Mouse (Mus musculus): Measurements from ENCODE around the gene Thap7.

Gene Thap7

DNA sequence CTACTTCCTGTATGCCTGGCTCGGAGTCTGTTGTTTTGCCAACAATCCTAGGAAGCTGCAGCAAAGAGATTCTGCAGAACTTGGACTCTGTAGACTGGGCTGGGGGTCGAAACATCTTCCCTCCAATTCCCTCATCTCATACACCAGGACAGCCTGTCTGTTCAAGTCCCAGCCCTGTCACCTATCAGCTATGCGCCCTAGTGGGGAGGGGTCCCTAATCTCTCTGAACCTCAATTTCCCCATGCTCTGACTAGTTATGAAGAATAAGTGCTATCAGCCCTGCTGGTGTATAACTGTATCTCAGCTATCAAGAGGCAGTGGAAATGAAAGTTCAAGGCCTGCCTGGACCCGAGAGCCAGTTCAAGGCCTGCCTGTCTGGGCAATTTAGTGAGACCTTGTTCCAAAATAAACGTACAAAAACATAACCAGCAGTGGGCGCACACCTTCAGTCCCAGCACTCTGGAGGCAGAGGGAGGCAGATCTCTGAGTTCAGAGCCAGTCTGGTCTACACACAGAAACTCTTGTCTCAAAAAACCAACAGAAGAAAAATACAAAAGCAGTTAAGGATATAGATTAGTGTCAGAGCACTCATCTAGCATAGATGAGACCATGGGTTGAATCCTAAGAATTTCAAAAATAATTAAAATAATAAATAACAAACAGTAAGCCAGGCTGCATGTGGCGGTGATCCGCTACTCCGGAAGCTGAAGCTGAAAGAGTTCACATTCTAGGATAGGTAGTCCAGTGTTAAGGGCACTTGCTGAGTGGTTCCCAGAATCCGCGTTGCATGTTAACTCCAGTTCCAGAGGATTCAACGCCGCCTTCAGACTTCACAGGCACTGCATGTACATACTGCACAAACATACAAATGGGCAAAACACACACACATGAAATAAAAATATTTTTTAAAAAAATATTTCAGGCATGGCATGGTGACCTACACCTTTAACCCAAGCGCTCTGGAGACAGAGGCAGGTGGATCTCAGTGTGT is 42.2 kb downstream of the Thap7 start:
- DNase-seq (ENCODE audit: low spot score), result no peak

DNA sequence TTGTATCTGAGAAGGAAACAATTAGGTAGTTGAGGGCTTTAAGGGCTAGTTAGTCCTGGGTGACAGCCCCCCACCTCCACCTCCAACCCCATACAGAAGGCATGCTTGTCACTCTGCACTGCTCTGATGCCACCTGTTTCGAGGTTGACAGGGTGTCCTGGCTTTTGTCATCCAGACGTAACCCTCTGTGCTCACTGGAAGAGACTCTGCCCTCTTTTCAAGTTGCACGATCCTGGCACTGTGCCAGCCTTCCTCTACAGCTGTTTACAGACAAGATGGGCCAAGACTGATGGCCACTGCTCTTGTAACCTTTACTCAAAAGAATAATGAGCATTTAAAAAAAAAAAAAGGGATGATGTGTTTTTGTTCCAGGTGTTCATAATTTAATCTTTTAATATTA is 44.4 kb downstream of the Thap7 start:
- DNase-seq (ENCODE audit: low spot score), result no peak

DNA sequence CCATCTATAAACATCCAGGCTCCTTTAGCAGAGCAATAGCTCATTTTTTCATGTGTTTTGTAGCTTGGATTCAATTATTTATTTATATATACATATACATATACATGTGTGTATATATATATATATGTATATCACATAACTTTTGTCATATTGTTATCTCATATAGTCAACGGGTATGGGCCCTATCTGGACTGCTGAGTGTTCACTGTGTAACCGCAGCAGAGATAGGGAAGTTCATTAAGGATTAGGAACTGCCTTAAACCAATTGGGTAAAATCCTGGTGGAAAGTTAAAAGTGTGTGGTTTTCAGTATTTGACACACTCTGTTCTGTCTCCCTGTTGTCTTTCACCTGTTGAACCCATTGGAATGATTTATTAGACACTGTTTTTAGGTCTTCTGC is 49.5 kb downstream of the Thap7 start:
- DNase-seq (ENCODE audit: low spot score), result no peak

DNA sequence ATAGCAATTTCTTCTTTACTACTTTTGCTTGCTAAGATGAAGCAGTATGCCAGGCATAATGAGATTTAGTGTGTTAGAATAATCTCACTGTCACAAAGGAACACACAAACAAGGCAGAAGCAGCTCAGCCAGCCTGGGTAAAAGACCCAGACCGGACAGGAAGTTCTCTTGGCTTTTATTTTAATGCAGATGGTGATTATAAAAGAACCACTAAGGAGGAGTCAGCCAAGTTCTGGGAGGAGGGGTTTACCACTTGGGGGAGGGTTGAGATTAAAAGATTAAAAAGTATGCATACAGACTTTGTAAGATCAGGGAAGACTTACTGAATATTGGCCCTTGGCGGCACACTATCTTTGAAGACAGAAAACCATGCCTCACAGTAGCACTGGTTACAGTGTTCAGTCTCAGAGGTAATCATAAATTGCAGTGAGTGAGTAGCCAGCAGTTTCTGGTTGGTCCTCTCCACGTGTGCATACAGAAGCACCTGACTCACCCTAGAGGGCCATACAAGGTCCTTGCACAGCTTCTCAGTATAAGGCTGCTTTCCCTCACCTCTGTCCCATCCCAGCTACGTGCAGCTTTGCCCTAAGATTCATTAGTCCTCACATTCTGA is 52.5 kb downstream of the Thap7 start:
- DNase-seq (ENCODE audit: low spot score), result no peak
